Mouse (Mus musculus): Measurements from ENCODE around the gene Abca16. TPM values are rescaled to one million over a fixed set of nuclear protein-coding genes. Genes with fewer than 3 reads are reported as not detected.

Gene Abca16
- not detected for total RNA-seq (2018; cell fraction: chromatin; rRNA removed)
- not detected for total RNA-seq (2018; cell fraction: cytosol; rRNA removed)
- total RNA-seq (2018; cell fraction: nucleus; rRNA removed): not detected
- polyA plus RNA-seq (2018): not detected in 3 replicates

GRCm38 (mm10) chr7:120409447-120409846 lies at the start of gene Abca16:
TSS of gene Abca16 (plus strand) at chr7:120409647.
- Histone ChIP-seq H3K79me2 (ENCODE audit: inconsistent target) (no peaks in the 10 kb centered on the region), H3K4me3 (ENCODE audit: inconsistent target) (no peak within 1 kb of the TSS), H3K36me3 (ENCODE audit: inconsistent target) (no peaks in the 10 kb centered on the region), H3K27ac (no peak within 1 kb of the TSS)
- 70% methylated on average over 10 of the region's 10 CpGs for WGBS (ENCODE audit: missing documents)

- Histone ChIP-seq H3K27ac (no peak overlapping the region), H3K36me3 (ENCODE audit: inconsistent target) (no peaks in the 10 kb centered on the region), H3K79me2 (ENCODE audit: inconsistent target) (no peaks in the 10 kb centered on the region), H3K4me3 (ENCODE audit: inconsistent target) (no peak overlapping the region)
- 45% methylated on average over 12 of the region's 13 CpGs for WGBS (ENCODE audit: missing documents)
Measured at GRCm38 (mm10) chr7:120361159-120361558, 48.3 kb upstream of the Abca16 start.

DNA sequence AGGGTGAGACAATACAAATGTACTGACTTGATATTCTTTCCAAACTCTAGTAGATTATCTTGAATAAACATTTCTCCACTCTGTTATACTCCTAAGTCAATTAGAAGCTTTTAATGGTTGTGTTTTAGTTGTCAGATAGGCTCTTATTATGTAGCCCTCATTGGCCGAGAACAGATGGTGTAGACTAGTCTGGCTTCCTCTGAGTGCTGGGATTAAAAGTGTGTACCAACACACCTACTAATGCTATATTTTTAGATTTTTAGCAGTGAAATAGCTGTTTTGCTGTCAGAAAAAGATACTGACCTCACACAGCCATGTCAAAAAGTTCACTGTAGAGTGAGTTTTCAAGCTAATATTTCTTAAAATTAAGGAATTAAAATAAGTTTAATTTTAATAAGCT lies 2.9 kb downstream of the Abca16 start:
- no peak overlapping the region for H3K27ac ChIP-seq
- no peaks in the 10 kb centered on the region for H3K36me3 ChIP-seq (ENCODE audit: inconsistent target)
- no peak overlapping the region for H3K4me3 ChIP-seq (ENCODE audit: inconsistent target)
- no peaks in the 10 kb centered on the region for H3K79me2 ChIP-seq (ENCODE audit: inconsistent target)
- WGBS (ENCODE audit: missing documents): 85% methylated on average over 1 of the region's 1 CpGs

DNA sequence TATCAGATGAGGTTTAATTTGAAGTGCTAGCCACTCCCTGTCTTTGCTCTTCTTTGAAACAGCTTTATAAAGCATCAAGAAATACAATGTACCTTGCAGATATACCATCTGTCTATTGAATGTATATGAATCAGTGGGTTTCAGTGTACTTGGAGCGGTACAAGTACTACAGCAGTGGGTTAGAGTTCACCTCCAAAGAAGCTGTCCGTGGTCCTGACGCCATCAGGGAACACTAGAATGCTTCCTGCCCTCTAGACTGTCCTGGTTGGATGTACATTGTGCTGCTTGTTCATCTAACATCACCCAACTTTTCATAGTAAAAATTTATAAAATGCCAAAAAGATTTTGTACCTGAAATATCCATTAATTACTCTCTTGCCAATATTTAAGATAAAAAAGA lies 17.2 kb downstream of the Abca16 start:
- no peak overlapping the region for H3K27ac ChIP-seq
- no peaks in the 10 kb centered on the region for H3K79me2 ChIP-seq (ENCODE audit: inconsistent target)
- H3K36me3 ChIP-seq (ENCODE audit: inconsistent target): no peaks in the 10 kb centered on the region
- WGBS (ENCODE audit: missing documents): 23% methylated on average over 3 of the region's 3 CpGs
- no peak overlapping the region for H3K4me3 ChIP-seq (ENCODE audit: inconsistent target)

DNA sequence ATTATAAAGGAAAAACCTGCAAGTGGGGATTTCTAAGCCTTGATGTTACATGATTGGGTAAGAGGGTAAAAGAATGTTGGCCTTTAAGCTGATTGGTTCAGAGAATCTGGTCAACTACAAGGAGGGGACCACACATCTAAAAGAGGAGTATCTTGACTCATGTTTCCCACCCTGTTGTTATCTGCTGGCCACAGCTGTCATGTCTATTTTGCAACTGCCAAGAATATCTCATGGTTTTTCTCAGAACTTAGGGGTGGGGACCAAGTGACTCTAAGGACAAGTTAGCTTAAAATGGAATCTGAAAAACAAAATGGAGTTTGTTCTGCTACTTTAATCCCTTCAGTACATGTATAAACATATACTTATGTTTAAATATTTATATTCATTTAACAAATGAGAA lies 22.0 kb downstream of the Abca16 start:
- H3K79me2 ChIP-seq (ENCODE audit: inconsistent target): no peaks in the 10 kb centered on the region
- H3K4me3 ChIP-seq (ENCODE audit: inconsistent target): no peak overlapping the region
- no peaks in the 10 kb centered on the region for H3K36me3 ChIP-seq (ENCODE audit: inconsistent target)
- H3K27ac ChIP-seq: no peak overlapping the region

DNA sequence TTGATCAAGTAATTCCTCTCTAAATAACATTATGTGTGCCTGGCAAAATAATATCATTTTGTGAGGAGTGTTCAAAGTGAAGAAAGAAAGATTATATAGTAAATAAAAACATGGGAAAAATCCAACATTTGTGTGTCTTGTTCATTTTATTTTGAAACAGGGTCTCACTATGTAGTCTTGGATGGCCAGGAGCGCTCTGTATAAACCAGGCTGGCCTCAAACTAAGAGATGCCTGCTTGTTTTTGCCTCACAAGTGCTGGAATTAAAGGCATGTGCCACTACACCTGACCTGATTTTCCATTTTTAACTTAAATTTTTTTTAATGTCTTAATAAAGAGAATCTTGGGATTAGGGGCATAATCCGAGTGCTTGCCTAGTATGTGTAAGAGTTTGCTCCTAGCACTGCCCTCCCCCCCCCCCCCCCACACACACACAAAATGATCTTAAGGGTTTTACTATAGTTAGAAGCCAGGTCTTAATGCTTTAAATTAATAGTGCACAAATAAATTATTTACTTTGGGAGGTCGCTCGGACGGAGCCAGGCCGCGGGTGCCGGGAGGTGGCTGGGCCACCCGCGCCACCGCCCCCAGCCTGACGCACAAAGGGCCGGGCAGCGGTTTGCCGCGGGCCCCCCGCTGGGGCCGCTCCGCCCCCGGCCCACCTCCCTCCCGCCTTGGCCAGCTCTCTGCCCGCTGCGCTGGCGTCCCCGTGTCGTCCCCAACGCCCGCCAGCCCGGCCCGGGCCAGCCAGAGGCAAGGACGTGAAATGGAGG lies 94.6 kb downstream of the Abca16 start:
- 12% methylated on average over 29 of the region's 31 CpGs for WGBS (ENCODE audit: missing documents)
- no peak overlapping the region for H3K27ac ChIP-seq
- no peaks in the 10 kb centered on the region for H3K79me2 ChIP-seq (ENCODE audit: inconsistent target)
- no peak overlapping the region for H3K4me3 ChIP-seq (ENCODE audit: inconsistent target)
- H3K36me3 ChIP-seq (ENCODE audit: inconsistent target): no peaks in the 10 kb centered on the region

- Histone ChIP-seq H3K79me2 (ENCODE audit: inconsistent target) (no peaks in the 10 kb centered on the region), H3K4me3 (ENCODE audit: inconsistent target) (no peak overlapping the region), H3K27ac (no peak overlapping the region), H3K36me3 (ENCODE audit: inconsistent target) (no peaks in the 10 kb centered on the region)
- 33% methylated on average over 5 of the region's 5 CpGs for WGBS (ENCODE audit: missing documents)
Measured at GRCm38 (mm10) chr7:120504663-120504979, 95.2 kb downstream of the Abca16 start.

- no peaks in the 10 kb centered on the region for H3K79me2 ChIP-seq (ENCODE audit: inconsistent target)
- H3K27ac ChIP-seq: no peak overlapping the region
- 84% methylated on average over 2 of the region's 2 CpGs for WGBS (ENCODE audit: missing documents)
- no peak overlapping the region for H3K4me3 ChIP-seq (ENCODE audit: inconsistent target)
- H3K36me3 ChIP-seq (ENCODE audit: inconsistent target): no peaks in the 10 kb centered on the region
Measured at GRCm38 (mm10) chr7:120534805-120535204, 125.4 kb downstream of the Abca16 start.

DNA sequence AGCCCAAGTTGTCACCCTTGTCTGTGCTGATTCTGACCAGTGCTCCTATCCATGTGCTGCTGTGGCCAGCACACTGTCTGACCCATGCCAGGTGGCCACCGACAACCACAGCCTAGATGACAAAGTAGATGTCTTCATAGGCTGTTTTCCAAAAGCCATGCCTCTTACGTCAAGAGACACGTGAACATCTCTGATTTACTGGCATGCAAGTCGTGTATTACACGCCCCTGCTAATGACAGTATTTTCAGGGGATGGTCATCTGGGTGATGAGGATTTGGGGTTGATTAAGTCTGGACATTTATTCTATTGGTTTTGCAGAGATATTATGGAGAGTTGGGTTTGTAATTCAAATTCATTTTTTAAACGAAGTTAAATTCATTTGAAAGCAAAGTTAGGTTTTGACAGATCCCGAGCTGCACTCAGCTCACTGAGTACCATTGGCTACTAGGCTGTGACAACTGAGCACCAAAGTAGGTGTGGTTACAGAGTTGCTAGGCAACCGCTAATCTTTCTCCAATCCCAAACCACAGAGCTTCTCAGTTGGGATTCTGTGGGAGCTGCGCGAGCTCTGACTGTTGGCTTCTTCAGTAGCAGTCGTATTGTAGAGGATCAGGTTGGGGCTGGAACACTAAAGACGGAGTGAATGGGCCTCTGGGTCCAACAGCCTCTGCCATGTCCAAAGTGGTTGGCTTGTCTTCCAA lies 143.2 kb downstream of the Abca16 start:
- Histone ChIP-seq H3K4me3 (ENCODE audit: inconsistent target) (no peak overlapping the region), H3K36me3 (ENCODE audit: inconsistent target) (no peaks in the 10 kb centered on the region), H3K79me2 (ENCODE audit: inconsistent target) (no peaks in the 10 kb centered on the region), H3K27ac (no peak overlapping the region)
- 56% methylated on average over 12 of the region's 12 CpGs for WGBS (ENCODE audit: missing documents)

GRCm38 (mm10) chr7:120553181-120553551 lies 143.7 kb downstream of the Abca16 start:
- Histone ChIP-seq H3K79me2 (ENCODE audit: inconsistent target) (no peaks in the 10 kb centered on the region), H3K4me3 (ENCODE audit: inconsistent target) (no peak overlapping the region), H3K36me3 (ENCODE audit: inconsistent target) (no peaks in the 10 kb centered on the region), H3K27ac (no peak overlapping the region)
- WGBS (ENCODE audit: missing documents): 57% methylated on average over 11 of the region's 12 CpGs

GRCm38 (mm10) chr7:120567366-120567765 lies 157.9 kb downstream of the Abca16 start:
- WGBS (ENCODE audit: missing documents): 77% methylated on average over 8 of the region's 8 CpGs
- H3K4me3 ChIP-seq (ENCODE audit: inconsistent target): no peak overlapping the region
- no peak overlapping the region for H3K27ac ChIP-seq
- no peaks in the 10 kb centered on the region for H3K79me2 ChIP-seq (ENCODE audit: inconsistent target)
- no peaks in the 10 kb centered on the region for H3K36me3 ChIP-seq (ENCODE audit: inconsistent target)

- Histone ChIP-seq H3K79me2 (ENCODE audit: inconsistent target) (no peaks in the 10 kb centered on the region), H3K36me3 (ENCODE audit: inconsistent target) (no peaks in the 10 kb centered on the region)
- 76% methylated on average over 3 of the region's 3 CpGs for WGBS (ENCODE audit: missing documents)
Measured at GRCm38 (mm10) chr7:120576520-120576919, 167.1 kb downstream of the Abca16 start.

More at GRCm38 (mm10) chr7:120576520-120576919, 167.1 kb downstream of the Abca16 start:
- no peak overlapping the region for H3K4me3 ChIP-seq (ENCODE audit: inconsistent target)
- no peak overlapping the region for H3K27ac ChIP-seq

Other genes starting within 250 kb of the Abca16 start
- gene Anks4b, start 235.8 kb upstream of the Abca16 start, polyA plus RNA-seq (2018): not detected in 3 replicates
- not detected in 3 replicates for gene Crym, start 207.5 kb upstream of the Abca16 start, polyA plus RNA-seq (2018)
- gene Abca14, start 205.7 kb upstream of the Abca16 start, polyA plus RNA-seq (2018): not detected in 3 replicates
- not detected in 3 replicates for gene Abca15, start 81.0 kb upstream of the Abca16 start, polyA plus RNA-seq (2018)
- gene Uqcrc2, start 225.5 kb downstream of the Abca16 start, polyA plus RNA-seq (2018): 72.9 to 108 TPM (median 91.4 TPM) in 3 replicates